Mouse (Mus musculus): Measurements from ENCODE around the gene Kbtbd13.

Gene Kbtbd13

DNA sequence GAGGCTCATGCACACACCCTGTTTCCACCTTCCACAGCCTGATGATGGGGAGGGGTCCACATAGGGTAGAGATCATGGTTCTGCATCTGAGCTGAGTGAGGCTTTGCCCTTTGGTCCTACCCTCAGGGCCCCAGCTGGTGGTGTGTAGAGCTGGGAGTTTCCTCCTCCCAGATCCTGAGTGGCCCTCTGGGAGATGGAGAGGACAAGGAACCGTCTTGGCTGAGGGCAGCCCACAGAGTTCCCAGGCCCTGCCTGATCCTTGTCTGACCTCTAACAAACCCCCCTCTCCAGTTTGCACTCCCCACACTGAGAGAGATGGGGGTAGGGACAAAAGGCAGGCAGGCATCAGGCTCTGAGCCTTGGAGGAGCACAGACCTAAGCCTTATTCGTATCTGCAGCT lies 2.9 kb upstream of the Kbtbd13 start:
- in situ Hi-C loops (cut with MboI, MseI), result no loop called here

DNA sequence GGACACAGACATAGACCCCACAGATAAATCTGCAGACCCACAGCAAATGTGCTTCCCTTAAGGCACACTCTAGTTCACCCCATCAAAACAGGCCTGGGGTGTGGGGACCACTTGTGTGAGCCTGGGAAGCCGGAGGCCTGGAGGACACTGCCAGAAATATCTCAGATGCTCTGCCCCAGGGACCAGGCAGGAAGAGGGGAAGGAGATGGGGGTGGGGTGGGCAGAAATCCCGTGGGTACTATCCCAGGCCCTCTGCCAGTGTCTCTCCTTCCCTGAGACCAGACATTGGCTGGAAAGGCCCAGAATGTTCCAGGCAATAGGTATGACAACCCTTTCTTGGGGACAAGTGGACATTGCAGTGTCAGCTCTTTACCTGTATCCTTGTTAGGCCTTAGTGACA lies 2.2 kb upstream of the Kbtbd13 start:
- in situ Hi-C loops (cut with MboI, MseI), result no loop called here

DNA sequence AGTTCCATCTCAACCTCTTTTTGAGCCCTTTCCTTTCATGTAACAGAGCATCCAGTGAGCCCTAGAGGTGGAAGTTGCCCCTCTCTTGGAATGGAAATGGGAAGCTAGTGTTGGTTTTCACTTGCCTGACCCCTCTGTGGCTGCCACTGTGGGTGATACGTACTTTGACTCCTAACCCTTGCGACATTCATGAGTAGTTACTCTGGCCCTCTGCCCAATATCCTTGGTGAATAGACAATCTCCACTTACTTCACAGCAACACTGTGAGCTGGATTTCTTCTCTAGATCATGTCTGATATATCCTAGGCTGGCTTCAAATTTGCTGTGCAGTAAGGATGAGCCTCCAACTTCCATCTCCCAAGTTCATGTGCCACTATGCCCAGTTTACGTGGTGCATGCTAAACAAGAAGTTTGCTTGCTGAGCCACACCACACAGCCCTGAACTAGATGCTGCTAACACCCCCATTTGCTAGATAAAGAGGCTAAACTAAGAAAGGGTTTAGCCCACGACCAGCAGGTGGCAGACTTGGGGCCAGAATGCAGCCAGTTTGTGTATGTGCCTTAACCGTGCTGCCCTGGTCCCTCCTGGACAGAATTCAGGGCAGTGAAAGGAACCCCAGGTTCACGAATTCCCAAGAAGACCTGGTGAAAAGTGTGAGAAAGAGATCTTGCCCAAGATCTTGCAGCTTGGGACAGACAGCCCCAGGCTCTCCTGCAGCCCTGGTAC lies 1.3 kb upstream of the Kbtbd13 start:
- in situ Hi-C loops (cut with MboI, MseI), result no loop called here

DNA sequence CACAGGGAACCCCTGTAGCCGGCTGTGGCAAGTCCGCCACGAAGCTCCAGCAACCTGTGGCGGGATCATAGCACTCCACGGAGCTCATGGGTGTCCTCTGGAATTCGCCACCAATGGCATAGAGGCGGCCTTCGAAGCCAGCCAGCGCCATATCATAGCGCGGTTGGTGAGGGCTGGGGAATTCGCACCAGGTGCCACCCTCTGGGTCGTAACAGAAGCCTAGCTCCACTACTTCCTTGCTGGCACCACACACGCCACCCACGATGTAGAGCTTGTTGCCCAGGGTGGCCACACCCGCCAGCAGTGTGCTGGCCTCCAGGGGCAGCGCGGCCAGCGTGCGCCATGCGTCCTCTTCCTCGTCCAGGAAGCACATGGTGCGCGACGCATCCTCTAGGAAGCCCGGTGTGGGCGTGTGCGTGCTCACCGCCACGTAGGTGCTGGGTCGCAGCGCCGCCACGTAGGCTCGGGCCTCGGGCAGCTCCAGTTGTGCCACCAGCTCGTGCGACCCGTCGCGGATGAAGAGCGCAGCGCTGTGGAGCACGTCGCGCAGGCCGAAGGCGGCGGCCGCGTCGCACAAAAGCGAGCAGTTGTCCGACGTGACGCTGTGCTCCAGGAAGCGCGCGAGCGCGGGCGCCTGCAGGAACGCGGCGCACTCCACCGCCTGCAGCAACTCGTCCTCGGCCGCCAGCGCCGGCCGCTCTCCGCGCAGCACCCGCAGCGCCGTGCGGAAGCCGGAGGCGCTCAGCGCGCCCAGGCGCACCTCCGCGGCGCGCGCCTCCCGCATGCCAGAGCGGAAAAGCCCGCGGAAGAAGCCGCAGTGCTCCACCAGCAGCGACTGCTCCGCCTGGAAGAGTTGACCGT lies 470 bp downstream of the Kbtbd13 start:
- in situ Hi-C loops (cut with MboI, MseI), result no loop called here

DNA sequence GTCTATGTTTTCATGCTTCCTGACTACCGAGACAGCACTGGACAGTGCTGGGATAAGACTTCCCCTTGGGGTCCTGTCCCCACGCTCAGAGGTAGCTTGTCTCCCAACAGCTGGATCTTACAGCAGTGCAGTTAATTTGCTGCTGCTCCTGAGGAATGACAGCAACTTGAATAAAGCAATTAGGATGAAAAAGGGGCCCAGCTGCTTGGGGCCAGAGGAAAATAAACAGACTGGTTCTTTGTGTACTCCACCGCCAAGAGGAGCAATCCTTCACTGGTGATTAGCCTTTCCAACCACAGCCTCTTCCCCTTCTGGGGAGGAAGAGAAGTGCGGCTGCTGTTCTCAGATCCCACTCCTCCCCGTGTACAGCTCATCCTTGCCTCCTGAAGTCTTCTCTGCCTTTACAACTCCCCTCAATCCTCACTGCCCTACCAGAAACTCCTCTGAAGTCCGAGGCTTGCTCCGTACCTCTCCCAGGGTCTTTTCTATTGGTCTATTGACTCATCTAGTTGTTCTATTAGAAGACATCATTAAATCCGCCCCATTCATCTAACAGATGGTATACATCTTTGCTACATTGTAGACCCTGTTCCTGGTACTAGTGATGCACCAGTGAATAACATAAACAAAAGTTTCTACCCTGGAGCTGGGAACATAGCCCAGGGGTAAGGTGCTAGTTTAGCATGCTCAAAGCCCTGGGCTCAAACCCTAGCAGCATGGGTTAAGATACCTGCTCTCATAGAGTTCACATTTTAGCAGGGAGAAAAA lies 4.9 kb downstream of the Kbtbd13 start:
- in situ Hi-C loops (cut with MboI, MseI), result loop anchor here (10.0 kb wide), 1 partner anchor 1802 kb away; no protein-coding TSS in a partner anchor

DNA sequence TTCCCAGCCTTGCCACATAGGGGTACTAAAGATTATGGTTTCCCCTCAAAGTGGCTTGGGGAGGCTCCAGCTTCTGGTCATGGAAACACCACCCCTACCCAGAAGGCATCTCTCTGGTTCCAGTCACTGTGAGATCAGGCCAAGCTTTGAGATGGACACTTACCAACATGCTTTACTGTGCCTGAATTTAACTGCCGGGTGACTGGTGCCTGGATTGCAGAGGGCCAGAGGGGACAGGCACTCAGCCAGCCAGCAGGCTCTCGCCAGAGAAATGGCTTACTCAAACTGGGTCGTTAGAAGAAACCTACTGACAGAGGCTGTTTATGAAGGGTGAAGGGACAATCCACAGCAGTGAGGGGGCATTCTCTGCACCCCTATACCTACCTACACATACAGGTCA lies 7.2 kb downstream of the Kbtbd13 start:
- in situ Hi-C loops (cut with MboI, MseI), result loop anchor here (10.0 kb wide), 1 partner anchor 1799 kb away; no protein-coding TSS in a partner anchor

DNA sequence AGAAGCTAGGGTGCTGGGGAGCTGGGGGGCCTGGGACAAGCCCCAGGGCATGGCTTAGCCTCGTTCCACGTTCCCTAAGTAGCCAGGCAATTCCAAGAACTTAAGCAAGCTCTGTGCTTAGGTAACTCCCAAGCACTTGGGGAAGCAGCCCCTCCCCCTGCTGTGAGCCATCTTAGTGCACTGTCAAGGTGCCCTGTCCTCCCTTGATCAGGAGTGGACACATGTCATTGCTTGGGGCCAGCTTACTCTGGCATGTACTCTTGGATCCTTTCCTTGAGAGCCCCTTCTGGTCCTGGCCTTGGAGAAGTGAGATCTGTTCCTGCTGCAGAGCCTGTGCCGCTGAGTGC lies 8.7 kb downstream of the Kbtbd13 start:
- in situ Hi-C loops (cut with MboI, MseI), result loop anchor here (10.0 kb wide), 1 partner anchor 1798 kb away; no protein-coding TSS in a partner anchor

DNA sequence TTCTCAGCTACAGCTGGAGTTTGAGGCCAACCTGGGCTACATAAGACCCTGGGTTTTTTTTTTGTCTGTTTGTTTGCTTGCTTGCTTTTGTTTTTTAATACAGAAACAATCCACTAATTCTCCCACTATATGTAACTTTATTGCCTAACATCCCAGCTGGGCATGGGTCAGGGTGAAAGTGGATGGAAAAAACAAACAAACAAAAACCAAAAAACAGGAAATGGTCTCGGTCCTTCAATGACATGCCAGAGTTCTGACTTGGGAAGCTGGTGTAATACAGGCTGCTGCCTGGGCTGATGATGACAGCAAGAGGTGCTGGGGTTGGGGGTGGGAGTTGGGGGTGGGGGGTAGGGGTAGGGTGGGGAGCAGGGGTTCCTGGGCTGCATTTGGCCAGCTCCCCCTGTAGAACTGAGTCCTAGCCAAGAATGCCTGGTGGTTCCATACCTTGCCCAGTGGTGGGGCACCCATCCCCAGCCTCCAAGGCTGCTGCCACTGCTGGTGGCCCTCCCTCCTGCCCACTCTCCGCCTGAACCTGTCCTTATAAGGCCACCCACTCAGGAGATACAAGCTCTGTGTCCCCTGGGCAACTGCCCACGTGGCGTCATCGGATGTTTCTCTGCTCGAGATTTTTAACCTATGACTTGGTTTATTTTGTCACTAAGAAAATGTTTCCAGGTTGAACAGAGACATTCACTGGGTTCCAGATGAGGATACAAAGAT lies 9.3 kb downstream of the Kbtbd13 start:
- in situ Hi-C loops (cut with MboI, MseI), result loop anchor here (10.0 kb wide), 1 partner anchor 1797 kb away; no protein-coding TSS in a partner anchor

DNA sequence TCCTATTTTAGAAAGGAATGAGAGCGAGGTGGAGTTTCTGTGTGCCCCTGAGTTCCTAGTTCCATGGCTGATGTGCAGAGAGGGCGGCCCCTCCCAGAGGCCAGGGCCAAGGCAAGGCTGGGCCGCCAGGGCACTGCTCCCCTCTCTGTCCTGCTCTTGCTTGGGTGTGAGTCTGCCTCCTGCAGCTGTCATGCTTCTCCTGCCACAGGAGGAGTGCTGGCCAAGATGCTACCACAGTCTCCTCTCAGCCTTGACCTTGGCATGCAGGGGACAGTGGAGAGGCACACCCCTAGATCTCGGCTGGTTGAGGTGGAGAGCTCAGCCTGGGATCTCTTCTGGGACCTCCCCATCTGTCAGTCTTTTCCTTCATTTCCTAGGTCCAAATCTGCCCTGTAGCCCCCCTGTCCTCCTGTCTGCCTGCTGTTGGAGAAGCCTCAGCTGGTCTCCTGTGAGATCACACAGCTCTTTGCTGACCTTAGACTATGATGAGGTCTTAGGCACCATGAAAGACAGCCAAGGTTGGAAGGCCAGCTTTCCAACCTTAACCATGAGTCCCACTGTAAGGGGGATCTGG lies 10.3 kb downstream of the Kbtbd13 start:
- in situ Hi-C loops (cut with MboI, MseI), result loop anchor here (10.0 kb wide), 1 partner anchor 1796 kb away; no protein-coding TSS in a partner anchor

DNA sequence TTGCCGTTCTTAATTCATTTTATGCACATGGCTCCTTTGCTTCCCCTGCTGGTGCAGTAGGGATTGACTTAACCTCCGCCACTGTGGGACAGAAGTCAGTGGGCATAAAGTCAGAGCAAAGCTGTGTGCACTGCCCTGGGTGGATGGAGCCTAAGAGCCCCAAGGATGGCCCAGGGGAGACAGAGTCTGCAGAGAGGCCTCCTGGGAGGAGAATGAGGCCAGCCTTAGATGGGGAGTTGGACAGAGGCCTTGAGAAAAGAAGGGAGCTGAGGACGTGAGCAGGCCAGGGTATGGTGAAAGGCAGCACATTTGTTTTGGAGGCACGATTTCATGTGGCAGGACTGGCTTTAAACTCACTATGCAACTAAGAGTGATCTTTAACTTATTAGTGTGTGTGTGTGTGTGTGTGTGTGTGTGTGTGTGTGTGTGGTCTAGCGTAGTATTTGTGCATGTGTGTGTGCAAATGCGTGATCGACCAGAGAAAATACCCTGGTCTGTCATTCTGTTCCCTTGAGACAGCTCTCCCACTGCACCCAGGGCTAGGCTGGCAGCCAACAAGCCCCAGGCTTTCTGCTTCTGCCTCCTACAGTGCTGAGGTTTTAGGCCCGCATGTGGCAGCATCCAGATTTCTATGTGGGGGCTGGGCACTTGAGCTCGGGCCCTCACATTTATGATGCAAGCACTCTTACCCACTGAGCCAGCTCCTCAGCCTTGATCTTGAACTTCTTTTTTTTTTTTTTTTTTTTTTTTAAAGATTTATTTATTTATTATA lies 16.1 kb downstream of the Kbtbd13 start:
- in situ Hi-C loops (cut with MboI, MseI), result no loop called here

DNA sequence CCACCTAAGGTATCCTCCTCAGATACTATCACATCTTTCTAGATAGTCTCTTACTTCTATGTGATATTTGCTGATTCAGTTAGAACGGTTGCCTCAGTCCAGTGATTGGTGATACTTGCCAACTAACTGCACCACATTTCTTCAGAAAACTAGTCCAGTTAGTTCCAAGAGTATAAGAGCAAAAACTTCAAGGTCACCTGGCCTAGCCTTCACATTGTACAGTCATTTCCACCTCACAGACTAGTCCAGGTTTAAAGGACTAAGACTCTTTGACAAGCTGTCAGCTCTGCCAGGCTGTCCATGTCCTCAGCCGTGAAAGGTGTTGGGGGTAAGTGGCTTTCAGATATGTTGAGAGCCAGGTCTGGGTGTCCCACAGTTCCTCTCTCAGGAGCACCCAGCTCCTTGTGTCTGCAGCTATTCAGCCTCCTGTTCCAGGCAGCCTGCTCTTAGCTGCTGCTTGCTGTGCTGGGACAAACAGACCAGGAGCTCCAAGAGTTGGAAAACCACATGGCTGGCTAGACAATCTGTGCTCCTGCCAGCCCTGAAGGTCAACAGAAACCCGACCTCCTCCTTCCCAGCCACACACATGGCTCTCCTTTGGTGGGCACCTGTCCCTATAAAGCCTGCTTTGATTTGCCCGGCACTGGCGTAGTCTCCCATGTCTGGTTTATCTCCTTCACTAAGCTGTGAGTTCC lies 16.8 kb downstream of the Kbtbd13 start:
- in situ Hi-C loops (cut with MboI, MseI), result no loop called here

DNA sequence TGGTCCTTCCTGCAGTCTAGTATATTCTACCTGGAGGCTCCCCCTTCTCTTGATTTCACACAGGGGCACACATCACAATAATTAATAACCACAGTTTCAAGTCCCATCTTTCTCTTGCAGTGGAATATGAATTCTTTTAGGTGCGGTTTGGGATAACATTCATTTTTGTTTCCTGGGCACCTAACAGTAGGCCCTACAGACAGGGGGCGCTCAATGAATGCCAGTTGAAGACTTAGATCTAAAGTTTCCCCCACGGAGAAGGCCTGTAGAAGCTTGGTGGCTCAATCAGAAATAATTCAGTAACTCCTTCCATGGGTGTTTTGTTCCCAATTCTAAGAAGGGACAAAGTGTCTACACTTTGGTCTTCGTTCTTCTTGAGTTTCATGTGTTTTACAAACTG lies 19.0 kb downstream of the Kbtbd13 start:
- in situ Hi-C loops (cut with MboI, MseI), result no loop called here

DNA sequence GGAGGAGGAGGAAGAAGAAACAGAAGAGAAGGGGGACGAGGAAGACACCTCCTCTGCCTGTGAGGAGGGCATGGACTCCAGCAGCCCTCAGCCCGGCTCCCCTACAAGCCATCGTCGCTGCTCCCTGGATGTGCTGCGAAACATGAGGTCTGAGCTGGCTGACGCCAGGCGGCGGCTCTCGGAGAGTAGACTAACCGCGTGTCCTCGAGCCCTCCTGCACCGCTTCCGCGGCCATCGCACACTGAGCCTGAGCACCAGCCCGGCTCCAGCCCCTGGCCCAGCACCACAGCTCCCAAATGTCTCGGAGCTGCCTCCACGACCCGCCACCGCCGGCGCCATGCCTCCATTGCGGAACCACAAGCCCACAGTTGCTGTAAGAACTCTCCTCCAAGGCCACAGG lies 19.7 kb downstream of the Kbtbd13 start:
- in situ Hi-C loops (cut with MboI, MseI), result no loop called here

DNA sequence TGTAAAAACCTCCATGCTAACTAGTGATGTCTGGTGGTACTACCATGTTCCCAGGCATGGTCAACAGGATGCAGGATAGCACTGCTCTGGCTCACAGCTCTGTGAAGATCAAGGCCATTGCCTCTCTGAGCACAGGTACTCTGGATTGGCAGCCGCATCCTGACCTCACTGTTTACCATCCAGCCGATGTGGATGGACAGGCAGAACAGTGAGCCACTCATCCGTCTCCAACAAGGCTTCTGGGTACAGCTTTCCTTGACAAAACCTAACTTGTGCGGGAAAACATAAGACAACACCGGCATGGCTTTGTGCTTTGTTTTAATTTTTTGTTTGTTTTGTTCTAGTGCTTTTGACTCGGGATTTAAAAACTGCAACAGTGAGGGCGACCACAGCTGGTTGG lies 25.7 kb downstream of the Kbtbd13 start:
- in situ Hi-C loops (cut with MboI, MseI), result no loop called here

DNA sequence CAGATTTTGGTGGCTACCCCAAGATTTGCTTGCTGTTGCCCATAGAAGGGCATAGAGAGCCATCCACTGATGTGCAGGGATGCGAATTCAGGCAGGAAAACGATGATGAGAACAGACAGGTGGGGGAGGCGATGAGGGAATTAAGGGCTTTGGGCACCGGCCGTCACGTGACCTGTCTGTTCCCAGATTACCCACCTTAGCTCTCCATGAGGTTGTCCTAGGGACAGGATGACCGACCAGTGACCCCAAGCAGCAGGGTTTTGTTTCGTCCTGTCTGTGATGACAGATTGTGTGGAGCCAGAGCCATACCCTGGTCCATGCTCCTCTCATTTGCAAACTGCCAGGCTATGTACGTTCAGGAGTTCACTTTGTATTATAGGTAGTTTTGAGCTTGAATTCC lies 27.8 kb downstream of the Kbtbd13 start:
- in situ Hi-C loops (cut with MboI, MseI), result no loop called here

DNA sequence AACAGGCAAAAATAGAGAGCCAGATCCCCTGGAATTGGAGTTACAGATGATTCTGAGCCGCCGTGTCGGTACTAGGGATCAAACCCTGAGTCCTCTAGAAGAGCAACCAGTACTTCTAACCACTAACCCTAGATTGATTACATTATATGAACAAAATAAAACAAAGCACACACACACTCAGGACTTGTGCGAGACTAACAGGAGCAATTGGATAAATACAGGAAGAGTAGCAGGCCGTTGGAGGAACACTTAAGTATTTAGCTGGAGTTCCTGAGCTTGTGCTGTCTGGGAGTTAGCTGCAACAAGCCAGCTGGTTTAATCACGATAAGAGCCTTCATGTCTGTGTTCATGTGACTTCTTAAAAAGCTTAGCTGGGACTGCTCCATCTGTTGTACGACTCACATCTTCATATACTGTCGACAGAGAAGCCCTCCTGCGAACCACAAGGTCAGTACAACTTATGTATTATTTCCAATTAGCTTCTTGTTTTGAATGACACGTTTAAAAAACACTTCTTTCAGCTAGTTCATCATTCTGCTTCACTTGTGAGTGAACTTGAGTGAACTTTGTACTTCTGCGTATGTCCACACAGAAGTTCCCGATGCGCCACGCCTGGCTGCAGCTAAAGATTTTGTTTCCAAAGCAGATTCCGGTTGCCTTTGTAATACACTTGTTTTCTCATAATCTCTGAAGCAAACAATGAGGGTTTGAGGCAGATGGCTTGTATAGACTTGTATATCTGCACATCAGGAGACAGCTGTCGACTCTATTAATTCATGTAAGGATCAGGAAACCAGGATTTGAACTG lies 30.6 kb downstream of the Kbtbd13 start, which contains the start of gene Ubap1l:
TSS of gene Ubap1l (plus strand) at position 401 of the 808 bp plus-strand sequence.
- in situ Hi-C loops (cut with MboI, MseI), result no loop called here

DNA sequence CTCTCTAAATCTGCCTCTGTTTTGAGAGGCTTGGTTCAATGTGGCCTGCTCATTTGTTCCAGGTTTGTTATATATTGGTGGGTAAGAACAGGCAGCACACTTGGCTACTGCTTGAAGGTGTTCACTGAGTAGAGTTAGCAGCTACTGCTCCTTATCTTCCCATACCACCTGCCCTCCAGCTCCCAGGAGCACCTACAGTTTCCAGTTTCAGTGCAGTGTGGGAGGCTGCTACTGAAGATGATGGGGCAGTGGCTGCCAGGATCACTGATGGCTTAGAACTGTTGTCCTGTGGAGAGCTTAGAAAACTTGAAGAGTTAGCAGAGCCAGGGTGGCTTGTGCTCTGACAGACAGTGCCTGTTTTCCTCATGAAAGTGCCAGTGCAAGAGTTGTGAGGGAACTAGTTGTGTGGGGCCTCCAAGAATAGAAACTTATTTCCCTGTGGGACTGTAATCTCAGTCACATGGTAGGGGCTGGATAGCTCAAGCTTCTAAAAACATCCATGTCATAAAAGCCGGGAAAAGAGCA lies 32.4 kb downstream of the Kbtbd13 start:
- in situ Hi-C loops (cut with MboI, MseI), result no loop called here

DNA sequence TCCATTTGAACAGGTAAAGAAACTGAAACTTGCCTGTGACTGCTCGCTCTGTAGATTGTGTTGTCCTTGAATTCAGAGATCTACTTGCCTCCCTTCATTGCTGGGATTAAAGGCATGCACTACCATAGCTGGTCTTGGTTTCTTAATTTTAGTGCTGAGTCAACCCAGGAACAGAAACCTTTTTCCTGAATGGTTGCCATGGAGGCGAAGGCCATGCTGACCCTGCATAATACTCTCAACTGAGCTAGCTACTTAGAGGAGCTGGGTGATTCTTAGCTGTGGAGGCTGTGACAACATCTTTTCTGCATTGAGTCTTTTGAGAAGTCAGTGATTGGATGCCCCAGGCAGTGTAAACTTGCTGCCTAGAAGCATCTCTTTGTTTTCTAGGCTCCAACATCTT lies 34.5 kb downstream of the Kbtbd13 start:
- in situ Hi-C loops (cut with MboI, MseI), result no loop called here

All from regulatory T cell (primary cell).